In genomic region chr1:166360157-166360855, GRCm38 (mm10) we compare ENCODE assay signal across 8 mouse cellular contexts. TPM values are rescaled to one million over a fixed set of nuclear protein-coding genes. Genes with fewer than 3 reads are reported as not detected.
DNase-seq lines count a peak whose midpoint lies in the region; ATAC-seq and TF ChIP-seq lines count a peak whose summit lies in the region.

No protein-coding gene starts in this region.

- no peak overlapping the region for H3K9ac ChIP-seq in intestine, postnatal 0 days (ENCODE audit: low read depth, low read length)

- DNase-seq in gastrocnemius, adult 8-10 months (ENCODE audit: low spot score in 2 of 2) = peak; percentile 63 to 72
- DNase-seq in left cerebral cortex, postnatal 25 days (ENCODE audit: low spot score in 2 of 2) = peak; percentile 87 to 93
- DNase-seq in midbrain, embryonic 10.5 days (ENCODE audit: low spot score) = peak; percentile 88
- DNase-seq in right cerebral cortex, postnatal 25 days = peak; percentile 88
- peak; percentile 75 to 87 for DNase-seq in urinary bladder, postnatal 36 days (ENCODE audit: low spot score in 2 of 2)

- H3K27ac ChIP-seq in cortical plate, adult 2 months (ENCODE audit: insufficient read depth, low read length) = no peak overlapping the region
- no peak overlapping the region for H3K27ac ChIP-seq in intestine, postnatal 0 days (ENCODE audit: low read depth, low read length)
- no peak overlapping the region for H3K27ac ChIP-seq in midbrain, embryonic 10.5 days (replicated peaks)

- H3K4me3 ChIP-seq in cortical plate, adult 2 months (ENCODE audit: insufficient read depth, low read length) = no peak overlapping the region
- H3K4me3 ChIP-seq in intestine, postnatal 0 days (ENCODE audit: low read depth, low read length) = no peak overlapping the region
- H3K4me3 ChIP-seq in midbrain, embryonic 10.5 days = no peak overlapping the region

- peak; percentile 84 for ATAC-seq in activated CD4-positive, CD25-positive, alpha-beta regulatory T cell, adult 4 months
- ATAC-seq in intestine, postnatal 0 days = peak; percentile 99

- H3K36me3 ChIP-seq in intestine, postnatal 0 days (ENCODE audit: control insufficient read depth, insufficient read depth) = no peaks in the 10 kb centered on the region
- no peaks in the 10 kb centered on the region for H3K36me3 ChIP-seq in midbrain, embryonic 10.5 days

- H3K9me3 ChIP-seq in intestine, postnatal 0 days (ENCODE audit: control insufficient read depth) = no peaks in the 10 kb centered on the region
- H3K9me3 ChIP-seq in midbrain, embryonic 10.5 days (replicated peaks) = no peaks in the 10 kb centered on the region

- H3K27me3 ChIP-seq in intestine, postnatal 0 days (replicated peaks; ENCODE audit: control insufficient read depth, insufficient read depth, low read length) = no peaks in the 10 kb centered on the region
- no peaks in the 10 kb centered on the region for H3K27me3 ChIP-seq in midbrain, embryonic 10.5 days (ENCODE audit: low read depth, poor library complexity, severe bottlenecking)

- WGBS in intestine, postnatal 0 days = 17% methylated on average over 14 of the region's 14 CpGs
- WGBS in midbrain, embryonic 10.5 days = 27% methylated on average over 14 of the region's 14 CpGs

- no peak for TF ChIP-seq POLR2A in cortical plate, adult 2 months (IDR thresholded peaks at IDR 0.05; ENCODE audit: extremely low read depth, insufficient read depth, low read length)

- intact Hi-C loops in left cerebral cortex, postnatal 25 days (cut with DNase I) = loop anchor here (5.0 to 10.0 kb wide), 3 partner anchors 148 to 586 kb away; no protein-coding TSS in a partner anchor

- H3K4me2 ChIP-seq in intestine, postnatal 0 days (replicated peaks; ENCODE audit: low read depth) = no peak overlapping the region

- TF ChIP-seq CTCF in cortical plate, adult 2 months (IDR thresholded peaks at IDR 0.05; ENCODE audit: extremely low read depth, insufficient read depth, low read length) = peak; percentile 90
- peak; percentile 93 for TF ChIP-seq CTCF in intestine, postnatal 0 days (IDR thresholded peaks at IDR 0.05; ENCODE audit: low read depth)

- no peaks in the 10 kb centered on the region for H3K4me1 ChIP-seq in cortical plate, adult 2 months (ENCODE audit: control insufficient read depth, insufficient read depth, low read length)
- H3K4me1 ChIP-seq in intestine, postnatal 0 days (replicated peaks; ENCODE audit: control insufficient read depth, insufficient read depth, low read length) = no peaks in the 10 kb centered on the region
- no peaks in the 10 kb centered on the region for H3K4me1 ChIP-seq in midbrain, embryonic 10.5 days

RNA-seq across cellular contexts. Expression of gene Tada1, which starts 18.6 kb away (rescaled TPM):
- 10 to 100 TPM; 41.1 to 49.6 TPM for polyA plus RNA-seq in activated CD4-positive, CD25-positive, alpha-beta regulatory T cell, adult 4 months (2017; shearing (Covaris generic))
- 42.5 and 43.2 TPM in 2 replicates for polyA plus RNA-seq in cortical plate, adult 2 months (2012; rRNA removed)
- 1 to 10 TPM; 3.7 to 5.9 (median 4.7) TPM for total RNA-seq in gastrocnemius, adult 8-10 months (2022)
- 18.1 and 19.4 TPM in 2 replicates for polyA plus RNA-seq in intestine, postnatal 0 days (2015; fragmentation: Nextera tagmentation; extraction: Ambion mirVana)
- 10 to 100 TPM; 33.0 to 33.1 TPM for total RNA-seq in left cerebral cortex, postnatal 25 days (2021)
- 70.2 and 70.3 TPM in 2 replicates for polyA plus RNA-seq in midbrain, embryonic 10.5 days (2016; fragmentation: Nextera tagmentation; extraction: Ambion mirVana)

RNA-seq across cellular contexts. Expression of gene Pogk, which starts 49.4 kb away (rescaled TPM):
- polyA plus RNA-seq in activated CD4-positive, CD25-positive, alpha-beta regulatory T cell, adult 4 months (2017; shearing (Covaris generic)) = 1 to 10 TPM; 2.4 to 2.5 TPM
- 26.2 TPM in 2 replicates for polyA plus RNA-seq in cortical plate, adult 2 months (2012; rRNA removed)
- 10 to 100 TPM in 3 of 4 experiments, 1 to 10 TPM in 1; 7.7 to 12.4 (median 10.8) TPM for total RNA-seq in gastrocnemius, adult 8-10 months (2022)
- polyA plus RNA-seq in intestine, postnatal 0 days (2015; fragmentation: Nextera tagmentation; extraction: Ambion mirVana) = 2.7 and 3.3 TPM in 2 replicates
- total RNA-seq in left cerebral cortex, postnatal 25 days (2021) = 10 to 100 TPM; 34.3 to 39.3 TPM
- polyA plus RNA-seq in midbrain, embryonic 10.5 days (2016; fragmentation: Nextera tagmentation; extraction: Ambion mirVana) = 26.1 and 37.7 TPM in 2 replicates
